Mouse (Mus musculus) cerebellum, adult 9-10 months (tissue): Measurements from ENCODE around the gene Tnik.

ENCODE experiments used
- DNase-seq: peaks from one replicate; pipeline ENCODE4 v3.0.0; 2022

Gene Tnik

DNA sequence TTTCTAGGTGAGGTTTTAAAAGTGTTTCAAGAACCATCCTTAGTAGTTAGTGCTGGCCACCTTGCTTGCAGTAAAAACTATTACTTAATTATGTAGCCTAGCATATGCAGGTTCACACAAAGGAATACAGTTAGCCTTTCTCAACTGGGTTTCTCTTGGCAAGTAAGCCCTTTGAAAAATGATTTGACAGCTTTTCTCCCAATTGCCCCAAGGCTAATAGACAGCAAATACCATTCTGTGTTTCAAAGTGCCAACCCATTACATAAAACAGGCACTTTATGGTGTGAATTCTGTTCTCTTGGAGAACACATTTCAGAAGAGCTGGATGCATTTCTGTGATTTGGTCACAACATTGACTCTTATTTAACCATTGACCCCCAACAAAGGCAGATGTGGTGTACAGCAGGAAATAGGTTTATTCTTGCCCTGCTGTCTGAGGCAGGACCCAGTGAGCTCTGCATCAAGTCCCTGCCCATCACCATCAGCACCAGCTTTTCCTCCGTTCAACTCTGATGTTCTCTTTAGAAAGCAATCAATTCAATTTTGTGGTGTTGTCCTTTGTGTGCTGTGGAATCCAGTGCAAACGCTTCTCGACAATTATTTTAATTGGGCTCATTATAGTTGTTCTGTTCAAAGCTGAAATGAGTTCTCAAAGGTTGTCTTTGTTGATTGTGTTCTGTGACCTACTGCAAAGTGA is 233.9 kb downstream of the Tnik start:
- no peak for DNase-seq

DNA sequence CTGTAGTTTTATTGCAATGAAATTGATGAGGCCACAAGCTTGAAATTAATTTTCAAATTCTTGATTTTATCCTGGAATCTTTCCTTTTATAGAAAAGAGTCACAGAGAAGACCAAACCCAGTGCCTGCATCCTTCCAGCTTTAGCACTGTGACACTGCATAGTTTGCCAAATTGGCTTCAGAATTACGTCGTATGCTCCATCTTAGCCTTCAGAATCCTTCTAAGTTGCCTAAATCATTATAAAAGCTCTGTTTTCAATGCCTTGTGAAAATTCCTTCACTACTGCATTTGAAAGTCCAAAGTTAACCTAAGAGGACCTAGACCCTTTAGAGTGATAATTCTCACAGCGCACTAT is 234.5 kb downstream of the Tnik start:
- no peak for DNase-seq

DNA sequence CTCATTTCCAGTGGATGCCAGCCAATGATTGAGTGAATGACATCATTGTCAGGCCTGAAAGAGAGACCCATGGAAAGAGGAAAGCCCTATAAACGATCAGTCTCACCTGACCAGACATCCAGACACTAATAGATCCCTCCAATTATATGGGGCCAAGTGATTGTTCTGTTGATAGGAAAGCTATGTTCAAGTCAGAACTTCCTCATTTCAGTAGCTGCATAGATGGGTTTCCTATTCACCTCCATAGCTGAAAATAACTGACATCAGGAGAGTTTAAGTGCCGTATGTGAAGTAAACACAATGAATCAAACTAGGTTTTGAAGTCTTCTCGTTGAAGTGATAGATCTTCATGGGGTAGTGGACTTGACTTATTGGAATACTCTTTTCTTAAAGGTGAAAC is 239.7 kb downstream of the Tnik start:
- DNase-seq: no peak

DNA sequence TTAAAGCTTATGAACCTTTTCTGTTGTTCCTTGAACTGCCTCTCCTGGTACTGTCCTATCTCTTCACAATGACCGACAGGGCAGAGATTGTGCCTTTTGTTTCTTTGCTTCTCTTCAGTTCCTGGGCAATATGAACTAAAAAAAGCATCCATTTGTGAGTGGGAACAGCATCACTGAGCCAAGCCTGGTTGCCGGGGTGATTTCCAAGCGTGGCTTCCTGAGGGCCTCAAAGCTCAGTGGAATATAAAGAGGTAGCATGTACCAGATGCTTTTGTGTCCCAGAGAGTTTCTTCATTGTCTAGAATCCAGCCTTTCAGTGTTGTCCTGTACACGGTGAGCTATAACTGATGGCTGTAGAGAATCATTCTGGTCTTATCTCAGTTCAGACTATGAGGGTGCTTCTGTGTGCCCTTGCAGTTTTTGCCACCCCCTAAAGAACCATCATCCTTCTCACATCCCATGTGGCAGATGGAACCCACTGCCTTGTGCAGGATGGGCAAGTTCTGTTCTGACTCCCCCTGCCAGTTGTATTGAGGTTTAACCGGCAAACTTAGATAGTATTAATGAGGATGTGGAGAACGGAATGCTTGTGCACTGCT is 246.4 kb downstream of the Tnik start:
- no peak for DNase-seq

DNA sequence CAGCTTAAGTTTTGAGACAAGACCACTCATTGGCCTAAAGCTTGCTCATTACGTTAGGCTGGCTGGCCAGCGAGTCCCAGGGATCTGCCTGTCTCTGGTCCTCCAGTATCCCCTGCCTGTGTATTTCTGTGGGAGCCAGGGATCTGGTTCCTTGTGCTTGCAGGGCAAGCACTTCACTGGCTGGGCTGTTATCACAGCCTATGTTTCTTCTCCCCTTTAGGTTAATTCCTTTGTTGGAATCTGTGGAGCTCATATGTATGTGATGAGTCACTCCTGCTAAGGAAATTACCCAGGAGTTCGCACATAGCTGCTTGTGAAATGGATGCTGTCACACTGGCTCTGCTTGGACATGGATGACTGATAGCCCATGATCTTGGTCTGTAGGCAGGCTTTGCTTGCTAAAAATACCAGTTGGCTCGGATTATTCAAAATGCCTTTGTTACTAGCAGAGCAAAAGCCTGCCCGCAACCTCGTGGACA is 260.0 kb downstream of the Tnik start:
- DNase-seq: no peak

DNA sequence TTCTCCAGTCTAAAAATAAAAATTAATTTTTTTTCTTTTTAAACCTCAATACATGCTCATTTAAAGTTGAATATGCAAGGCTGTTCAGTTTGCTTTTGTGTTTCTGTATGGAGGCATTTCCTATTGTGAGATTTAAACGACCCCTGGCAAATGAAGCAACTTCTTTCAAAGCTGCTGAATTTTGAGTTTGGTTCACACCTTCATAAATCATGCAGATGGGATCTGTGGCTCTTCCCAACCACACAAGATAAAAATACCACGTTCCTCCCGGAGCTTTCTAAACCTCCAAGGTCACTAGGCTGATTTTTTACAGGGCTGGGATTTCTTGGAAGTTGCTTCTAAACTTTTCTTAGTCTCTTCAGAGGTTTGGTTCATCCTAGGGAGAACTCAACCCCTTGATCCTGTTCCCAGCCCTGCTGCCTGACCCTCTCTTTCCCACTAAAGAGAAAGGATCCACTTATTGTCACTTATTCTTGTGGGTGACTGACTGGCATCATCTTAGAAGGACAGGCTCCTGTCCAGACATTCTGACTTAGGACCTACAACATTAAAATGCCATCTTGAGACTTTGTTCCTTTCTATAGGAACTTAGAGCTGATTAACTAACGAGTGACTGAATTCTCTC is 260.6 kb downstream of the Tnik start:
- DNase-seq: no peak

DNA sequence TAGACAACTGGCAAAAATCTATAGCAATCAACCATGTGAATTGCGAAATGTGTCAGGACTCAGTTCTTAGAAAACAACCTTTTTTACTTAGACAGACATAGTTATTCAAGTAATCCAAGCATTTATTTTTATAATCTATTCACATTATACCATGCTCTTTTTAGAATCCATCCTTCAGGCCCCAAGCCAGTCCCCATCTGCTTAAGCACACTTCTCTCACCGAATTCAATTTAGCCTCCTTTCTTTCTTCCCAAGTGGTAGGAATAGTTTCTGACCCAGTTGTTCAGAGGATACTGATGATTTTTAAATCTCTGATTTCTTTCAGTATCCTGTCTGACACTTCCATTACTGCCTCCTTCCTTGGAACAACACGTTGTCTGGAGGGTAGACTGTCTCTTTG is 261.5 kb downstream of the Tnik start:
- DNase-seq: no peak

DNA sequence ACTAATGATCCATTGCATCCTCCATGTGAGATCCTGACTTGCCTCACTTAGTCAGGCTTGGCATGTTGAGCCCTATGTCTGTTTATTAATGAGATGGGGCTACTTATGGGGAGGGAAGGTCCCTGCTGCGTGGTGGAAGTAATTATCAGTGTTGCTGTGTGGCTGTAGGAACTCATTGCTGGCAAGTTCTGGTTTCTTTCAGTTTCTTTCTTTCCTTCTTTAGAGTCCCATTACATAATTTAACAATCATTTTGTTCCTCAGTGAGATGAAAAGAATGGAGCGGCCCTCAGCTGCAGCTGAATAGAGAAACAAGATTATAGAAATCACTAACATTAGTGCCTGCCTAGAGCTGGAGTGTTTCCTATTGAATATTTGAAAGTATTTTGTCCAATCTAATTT is 263.7 kb downstream of the Tnik start:
- no peak for DNase-seq

DNA sequence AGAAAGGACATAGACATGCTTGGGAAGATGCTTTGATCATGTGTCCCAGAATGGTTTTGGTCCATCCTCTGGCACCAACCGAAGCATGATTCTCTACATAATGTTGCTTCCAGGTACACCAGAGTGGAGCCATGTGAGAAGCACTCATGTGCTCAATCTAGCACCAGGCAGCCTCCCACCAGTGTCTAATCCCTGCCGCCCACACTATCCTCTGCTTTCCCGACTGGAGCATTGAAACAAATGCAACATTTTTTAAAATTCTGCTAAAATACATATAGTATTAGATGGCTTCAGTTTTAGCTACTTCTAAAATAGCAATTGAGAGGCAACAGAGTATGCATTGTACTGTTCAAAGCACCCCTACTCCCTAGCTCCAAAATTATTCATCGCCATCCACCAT is 264.2 kb downstream of the Tnik start:
- no peak for DNase-seq

DNA sequence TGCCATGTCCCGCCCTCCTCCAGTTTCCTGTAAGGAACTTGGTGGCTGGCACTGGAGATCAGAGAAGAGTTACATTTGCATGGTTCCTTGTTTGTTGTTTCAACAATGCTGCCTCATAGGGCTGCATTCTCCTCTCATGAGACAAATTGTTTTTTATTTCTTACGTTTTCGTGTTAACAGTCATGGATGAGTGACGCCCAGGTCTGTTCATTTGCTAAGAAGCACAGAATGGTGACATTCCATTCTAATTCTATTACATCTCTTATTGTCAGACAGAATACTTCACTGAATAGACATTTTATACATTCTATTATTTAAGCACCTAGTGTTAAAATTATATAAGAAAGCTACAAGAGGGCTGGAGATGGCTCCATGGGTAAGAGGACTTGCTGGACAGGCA is 266.5 kb downstream of the Tnik start:
- no peak for DNase-seq

DNA sequence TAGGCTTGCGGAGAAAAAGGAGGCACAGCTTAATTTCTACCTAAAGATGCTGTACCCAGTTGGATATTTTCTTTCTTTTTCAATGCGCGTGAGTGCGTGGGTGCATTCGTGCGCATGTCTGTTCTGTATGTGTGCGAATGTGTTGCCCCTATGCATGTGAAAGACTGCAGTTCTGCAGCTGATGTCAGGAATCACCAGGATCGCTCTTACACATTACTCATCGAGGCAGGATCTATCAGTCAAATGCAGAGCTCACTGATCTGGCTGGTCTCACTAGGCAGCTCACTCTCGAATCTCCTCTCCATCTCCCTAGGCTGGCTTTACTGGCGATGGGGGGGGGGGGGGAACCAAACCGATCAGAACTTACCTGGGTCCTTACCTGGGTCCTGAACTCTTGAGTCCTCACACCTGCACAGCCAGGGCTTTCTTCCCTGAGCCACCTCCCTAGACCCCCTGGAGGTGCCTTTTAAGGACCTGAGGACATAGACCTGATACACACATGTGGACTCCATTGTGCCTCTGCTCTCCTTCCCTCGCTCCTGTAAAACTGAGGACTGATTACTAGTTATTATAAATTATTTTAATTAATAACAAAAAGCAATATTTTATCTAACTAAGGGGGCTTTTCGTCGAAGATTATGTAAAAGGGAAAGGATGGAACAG is 268.4 kb downstream of the Tnik start:
- no peak for DNase-seq

DNA sequence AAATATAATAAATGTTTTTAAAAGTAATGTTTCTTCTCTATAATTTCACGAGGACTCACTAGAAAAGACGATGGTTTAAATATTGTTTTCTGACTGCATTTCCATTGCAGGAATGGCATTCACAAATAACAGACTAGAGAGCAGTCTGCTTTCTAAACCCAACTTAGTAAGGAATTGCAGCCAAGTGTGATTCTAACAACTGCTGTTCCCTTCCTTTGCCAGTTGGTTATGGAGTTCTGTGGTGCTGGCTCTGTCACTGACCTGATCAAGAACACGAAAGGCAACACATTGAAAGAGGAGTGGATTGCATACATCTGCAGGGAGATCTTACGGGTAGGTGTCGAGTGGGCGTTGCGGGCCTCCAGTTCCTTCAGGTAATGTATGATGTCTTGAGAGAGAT is 269.7 kb downstream of the Tnik start:
- no peak for DNase-seq

DNA sequence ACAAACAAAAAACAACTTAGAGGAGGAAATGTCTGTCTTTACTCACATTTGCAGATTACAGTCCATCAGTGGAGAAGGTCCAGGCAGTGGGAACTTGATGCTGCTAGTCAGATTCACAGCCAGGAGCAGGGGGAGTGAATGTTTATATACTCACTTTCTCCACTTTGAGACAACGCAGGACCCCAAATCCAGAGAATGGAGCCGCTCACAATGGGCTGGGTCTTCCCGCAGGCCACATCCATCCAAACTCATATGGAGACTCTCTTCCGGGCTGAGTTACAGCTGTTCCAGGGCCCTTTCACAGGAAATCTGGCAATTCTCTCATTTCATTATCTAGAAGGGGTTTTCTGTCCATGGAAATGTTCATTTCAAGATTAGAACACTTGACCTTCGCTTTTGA is 277.1 kb downstream of the Tnik start:
- no peak for DNase-seq

DNA sequence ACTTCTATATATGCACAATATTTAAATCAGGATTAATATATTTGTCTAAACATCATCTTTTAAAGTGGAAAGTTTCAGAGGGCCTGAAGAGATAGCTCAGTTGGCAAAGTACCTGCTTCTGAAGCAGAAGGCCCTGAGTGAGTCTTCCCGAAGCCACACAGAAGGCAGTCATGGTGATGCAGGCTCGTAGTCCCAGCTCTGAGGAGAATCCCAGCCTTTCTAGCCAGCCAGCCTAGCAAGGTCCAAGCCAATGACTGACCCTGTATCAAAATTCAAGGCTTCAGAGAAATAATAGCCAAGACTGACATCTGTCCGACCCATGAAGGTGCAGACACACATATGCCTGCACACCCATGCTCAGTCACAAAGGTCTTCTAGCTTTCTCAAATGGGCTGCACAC is 279.9 kb downstream of the Tnik start:
- no peak for DNase-seq

DNA sequence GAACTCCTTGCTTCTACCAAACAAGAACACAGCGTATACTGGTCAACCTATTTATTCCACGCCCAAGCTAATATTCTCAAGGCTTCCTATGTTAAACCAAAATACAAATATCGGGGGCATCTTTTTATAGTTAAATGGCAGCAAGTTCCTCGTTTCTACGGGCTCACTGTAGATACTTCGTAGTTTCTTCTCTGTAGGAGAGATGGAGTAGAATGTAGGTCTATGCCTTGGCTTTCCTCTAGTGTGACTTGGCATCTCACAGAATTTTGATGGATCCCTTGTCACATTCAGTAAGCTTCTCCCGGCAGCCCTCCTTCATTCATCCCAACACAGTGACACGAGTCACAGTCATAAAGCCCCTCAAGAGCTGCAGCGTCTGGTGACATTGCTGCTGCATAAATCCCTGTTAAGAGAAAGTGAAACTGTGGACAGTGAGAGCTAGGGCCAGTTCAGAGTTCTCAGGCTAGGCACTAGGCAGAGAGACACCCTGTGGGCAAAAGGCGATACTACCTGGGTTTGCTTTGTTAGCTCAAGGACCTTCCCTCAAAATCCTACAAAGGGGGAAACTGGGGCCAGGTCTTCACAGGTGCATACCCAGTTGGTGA is 280.5 kb downstream of the Tnik start:
- DNase-seq: no peak

DNA sequence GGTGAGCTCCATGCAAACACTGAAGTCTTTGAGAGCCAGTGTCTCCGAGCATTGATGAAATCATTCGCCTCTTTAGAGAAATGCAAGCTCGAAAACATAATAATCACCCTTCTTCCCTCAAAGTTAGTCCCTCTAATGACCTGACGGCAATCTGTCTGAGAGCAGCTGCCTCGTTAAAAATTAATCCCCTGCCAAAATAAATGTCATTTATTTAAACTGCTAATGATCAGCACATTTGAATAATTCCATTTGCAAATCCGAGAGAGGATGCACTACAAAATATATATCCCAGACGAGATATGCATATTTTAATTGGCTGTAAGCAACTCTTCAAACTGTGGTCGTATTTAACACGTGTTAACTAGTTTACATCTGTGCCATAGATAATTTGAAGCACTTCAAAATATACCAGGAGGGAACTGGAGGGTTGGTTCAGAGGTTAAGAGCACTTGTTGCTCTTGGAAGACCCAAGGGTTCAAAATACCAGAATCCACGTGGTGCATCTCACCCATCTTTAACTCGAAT is 281.4 kb downstream of the Tnik start:
- DNase-seq: no peak

DNA sequence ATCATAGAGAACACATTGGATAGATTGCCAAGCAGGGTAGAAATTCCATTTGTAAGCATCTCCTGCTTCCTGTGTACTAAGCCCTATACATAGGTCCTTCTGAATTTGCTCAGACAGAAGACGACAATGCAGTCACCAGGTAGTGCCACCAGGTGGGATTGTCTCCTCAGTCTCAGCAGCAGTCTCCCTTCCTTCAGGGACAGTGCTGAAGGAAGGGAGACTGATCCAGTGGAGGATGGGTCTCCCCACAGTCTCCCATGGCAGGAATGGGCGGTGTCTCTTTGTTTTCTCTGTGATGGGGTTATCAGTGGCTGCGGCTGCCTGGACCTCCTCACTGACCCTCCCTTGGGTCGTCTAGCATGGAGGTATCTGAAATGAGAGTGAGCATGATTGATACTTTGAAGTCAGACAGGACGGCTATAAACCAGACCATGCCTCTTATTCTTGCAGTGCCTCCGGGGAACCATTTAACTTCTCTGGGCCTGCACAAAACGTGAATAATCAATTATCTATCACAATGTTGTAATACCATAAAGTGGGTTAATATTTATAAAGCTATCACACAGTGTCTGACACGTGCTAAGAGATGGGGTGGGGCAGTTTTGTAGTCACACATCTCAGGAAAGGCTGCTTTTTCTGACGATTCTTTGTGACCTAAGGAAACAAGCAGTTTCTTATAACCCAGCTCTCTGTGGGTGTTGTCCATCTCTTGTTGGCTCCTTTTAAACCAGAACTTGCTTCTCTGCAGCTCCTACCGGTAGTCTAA is 285.1 kb downstream of the Tnik start:
- DNase-seq: no peak

DNA sequence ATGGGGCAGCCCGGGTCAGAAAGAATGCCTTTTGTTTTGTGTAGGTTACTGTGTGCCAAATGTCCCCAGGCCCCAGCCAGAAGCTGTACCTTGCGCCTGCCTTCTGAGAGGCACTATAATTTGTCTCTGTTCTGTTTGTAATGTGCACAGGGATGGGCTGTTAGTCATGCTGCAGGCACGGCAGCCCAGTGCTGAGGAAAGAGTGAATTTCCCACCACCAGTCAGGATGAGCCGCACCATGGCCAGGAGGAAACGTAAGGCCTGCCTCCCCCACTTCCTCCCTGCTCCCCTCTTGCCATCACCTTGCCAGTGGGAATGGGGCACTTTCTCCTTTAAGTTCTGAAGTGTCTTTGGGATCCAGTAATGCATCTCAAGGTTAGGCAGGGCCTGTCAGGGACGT is 286.4 kb downstream of the Tnik start:
- DNase-seq: no peak

DNA sequence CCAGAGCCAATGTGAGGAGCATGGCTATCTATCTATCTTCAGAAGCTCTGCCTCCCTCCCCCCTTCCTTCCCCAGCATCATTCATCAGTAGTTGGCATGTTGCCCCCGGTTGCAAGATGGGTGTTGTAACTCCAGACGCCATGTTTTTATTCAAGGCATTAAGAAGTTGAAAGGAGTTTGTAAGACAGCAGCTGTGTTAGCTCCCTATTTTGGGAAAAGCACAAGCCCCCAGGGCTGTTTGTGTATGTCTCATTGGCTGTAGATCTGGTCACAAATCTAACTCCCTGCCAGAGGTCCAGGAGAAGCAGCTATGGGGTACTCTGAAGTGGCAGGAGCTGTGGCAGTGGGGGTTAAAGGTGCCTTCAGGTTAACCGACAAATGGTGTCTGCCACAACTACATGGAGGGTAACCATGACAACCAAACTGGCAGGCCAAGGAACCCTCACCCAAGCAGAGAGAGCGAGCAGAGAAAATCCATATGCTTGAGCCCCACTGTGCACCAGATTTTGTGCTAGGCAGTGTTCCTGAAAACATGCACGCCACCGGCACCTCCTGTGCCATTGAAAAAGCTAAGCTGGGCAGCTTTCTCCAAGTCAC is 287.6 kb downstream of the Tnik start:
- peak; percentile 88 for DNase-seq

DNA sequence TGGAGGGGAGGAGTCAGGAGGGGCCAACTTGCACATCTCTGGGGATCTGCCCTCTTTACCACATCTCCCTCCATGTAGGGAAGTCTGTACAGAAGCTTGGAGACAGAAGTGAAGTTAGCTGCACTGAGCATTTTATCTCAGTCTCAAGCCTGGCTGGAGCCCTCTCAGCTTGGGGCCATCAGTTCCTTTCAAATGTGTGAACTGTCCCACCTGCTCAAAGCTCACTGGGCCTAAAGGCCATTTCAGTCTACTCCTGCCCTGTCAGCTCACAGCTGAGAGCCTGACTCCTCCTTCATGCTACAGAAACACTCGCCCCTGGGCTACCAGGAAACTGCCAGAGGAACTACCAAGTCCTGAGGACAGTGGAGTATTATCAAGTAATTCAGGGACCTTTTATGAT is 288.7 kb downstream of the Tnik start:
- peak; percentile 30 for DNase-seq

DNA sequence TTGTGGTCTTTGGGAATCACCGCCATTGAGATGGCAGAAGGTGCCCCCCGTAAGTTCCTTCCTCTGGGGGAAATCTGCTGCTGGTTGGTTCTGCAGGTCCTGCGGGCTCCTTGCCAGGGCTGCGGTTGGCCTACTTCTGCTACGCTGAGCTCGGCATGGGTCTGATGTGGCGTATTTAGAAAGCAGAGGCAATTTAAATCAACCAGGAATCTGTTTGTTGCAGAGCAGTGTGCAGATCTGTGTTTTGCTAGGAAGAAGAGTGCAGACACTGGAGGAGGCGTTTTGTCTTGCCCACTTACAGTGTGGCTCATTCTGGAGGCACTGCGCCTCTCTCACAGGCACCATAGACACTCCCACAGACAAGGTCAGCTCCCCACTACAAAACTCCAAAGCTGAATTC is 291.9 kb downstream of the Tnik start:
- peak; percentile 68 for DNase-seq
